Mouse (Mus musculus): ENCODE data around the gene C1qc.

C1qc gene

GRCm38 (mm10) chr4:136892811-136893210 lies at the start of gene C1qc:
TSS of gene C1qc (minus strand) at chr4:136893065.
- no peak for DNase-seq

DNA sequence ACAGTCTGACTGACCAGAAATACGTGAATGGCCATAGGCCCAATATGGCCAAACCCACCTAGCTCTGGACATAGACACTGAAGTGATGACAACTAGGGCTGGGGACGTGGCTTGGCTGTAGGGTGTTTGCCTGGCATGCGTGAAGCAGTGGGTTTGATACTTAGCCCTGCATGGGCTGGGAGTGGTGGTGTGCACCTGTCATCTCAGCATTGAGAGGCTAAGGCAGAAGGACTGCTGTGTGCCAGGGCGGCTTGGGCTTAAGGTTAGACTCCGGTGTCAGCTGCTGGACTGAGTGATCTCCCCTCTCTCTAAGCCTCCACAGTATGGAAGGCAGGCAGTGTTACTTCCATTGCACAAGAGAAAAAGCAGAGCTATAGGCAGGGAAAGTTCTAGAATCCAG lies 45.1 kb upstream of the C1qc start:
- no peak for DNase-seq

DNA sequence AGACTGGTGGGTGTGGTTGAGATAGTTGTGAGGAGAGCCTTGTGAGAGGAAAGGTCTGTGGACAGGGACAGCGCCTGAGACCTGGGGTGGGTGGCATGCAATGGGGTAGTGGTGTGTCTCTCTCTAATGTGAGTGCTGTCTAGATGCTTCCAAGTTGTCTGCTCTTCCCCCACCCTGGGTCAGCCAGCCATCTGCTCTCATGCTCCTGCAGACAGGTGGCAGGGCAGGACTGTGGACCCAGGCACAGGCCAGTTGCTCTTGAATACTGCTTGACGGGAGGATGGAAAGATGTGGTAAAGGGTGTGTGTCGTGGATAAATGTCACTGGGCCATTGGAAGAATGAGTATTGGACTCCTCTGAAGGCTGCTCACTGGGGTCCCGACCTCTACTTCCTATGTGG lies 44.5 kb upstream of the C1qc start:
- DNase-seq, result no peak

GRCm38 (mm10) chr4:136934746-136935613 lies 42.1 kb upstream of the C1qc start:
- DNase-seq, result no peak

DNA sequence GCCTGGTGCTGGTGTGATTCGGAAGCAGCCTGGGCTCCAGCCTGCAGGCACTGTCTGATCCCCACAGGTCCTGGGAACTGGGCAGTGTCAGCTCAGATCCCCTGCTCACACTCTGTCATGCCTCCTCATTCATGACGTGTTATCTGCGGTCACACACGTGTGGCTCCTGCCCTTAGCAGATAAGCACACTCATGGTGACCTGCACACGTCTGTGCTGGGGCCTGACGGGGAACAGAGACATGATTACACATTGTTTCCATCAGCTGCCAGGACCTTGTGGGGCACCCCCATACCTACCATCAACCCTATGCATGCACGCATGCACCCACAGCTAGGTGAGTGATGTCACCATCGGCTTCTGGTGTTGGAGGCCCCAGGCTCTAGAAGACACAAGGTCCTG lies 37.6 kb upstream of the C1qc start:
- no peak for DNase-seq

GRCm38 (mm10) chr4:136928928-136929327 lies 36.1 kb upstream of the C1qc start:
- DNase-seq, result peak in 1 of 2 experiments; percentile 40

DNA sequence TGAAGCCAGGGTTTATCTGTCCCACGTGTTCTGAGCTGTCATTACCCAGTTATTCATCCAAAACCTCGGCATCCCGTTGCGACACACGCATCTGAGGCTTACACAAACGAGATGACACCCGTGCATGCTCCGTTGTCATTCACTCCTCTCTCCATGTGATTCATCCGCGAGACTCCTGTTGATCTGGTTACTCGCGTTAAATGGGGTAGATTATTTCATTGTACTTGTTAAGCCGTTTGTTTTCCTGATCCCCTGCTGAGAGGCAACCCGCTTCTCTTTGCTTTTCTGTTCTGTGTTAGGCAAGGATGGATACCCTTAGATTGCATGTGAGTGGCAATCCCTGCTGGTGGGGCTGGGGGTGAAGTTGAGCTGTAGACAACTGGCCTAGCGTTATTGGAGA lies 32.9 kb upstream of the C1qc start:
- DNase-seq, result no peak

- peak; percentile 68 to 83 for DNase-seq
Observed at GRCm38 (mm10) chr4:136924529-136924928, 31.7 kb upstream of the C1qc start.

DNA sequence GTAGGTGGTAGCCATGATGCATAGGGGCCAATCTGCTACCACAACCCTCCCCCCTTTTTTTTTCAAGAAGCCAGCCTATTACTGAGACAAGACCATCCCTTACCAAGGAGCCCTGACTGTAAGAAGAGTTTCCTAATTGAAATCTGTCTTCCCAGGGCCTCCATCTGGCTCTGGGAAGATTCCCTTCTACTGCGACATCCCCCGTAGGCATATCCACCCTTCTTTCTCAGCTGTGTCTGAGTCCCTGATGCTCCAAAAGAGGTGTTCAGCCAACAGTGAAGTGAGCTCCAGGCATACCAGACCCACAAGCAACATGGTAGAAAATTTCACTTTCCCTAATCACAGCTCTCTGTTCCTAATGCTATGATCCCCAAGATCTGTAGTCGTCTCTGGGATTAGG lies 26.7 kb upstream of the C1qc start:
- DNase-seq, result no peak

DNA sequence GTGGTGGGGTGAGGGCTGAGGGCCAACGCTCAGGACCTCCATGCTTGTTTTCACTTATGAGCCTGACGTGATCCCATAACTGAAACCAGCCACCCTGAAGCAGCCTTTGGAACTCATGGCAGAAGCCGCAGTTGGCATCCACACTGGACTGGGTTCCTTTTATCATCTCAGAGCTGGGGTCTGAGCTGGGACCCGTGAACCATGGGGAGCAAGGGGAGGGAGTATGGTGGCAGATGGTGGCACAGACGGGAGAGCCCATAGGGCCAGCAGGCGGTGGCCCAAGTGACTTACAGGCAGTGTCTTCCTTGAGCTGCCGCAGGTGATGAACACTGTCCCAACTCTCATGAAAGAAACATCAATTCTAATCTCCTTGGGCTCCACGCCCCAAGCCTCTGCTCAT lies 26.0 kb upstream of the C1qc start:
- no peak for DNase-seq

GRCm38 (mm10) chr4:136917165-136917524 lies 24.3 kb upstream of the C1qc start:
- DNase-seq, result no peak

GRCm38 (mm10) chr4:136916359-136917164 lies 23.7 kb upstream of the C1qc start:
- no peak for DNase-seq

- DNase-seq, result no peak
Observed at GRCm38 (mm10) chr4:136912841-136913240, 20.0 kb upstream of the C1qc start.

GRCm38 (mm10) chr4:136911804-136912203 lies 18.9 kb upstream of the C1qc start:
- DNase-seq, result no peak

DNA sequence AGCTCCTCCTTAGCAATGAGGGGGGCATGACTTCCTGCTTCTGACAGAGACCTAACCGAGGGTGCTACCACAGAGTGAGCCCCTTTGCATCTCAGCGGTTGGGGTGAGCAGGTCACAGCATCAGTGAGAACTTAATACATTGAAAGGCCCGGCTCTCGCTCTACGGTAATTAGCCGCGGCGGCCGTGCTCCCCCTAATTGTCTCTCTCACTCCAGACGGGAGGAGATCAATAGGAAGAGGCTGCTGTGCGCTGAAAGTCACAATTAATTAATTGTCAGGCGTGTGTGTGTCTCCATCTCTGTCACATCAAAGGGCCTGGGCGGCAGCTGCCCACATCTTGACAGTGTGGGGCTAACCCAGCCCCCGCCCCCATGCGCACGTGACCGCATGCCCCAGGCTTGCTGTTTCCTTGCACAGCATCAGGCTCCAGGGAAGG lies 18.4 kb upstream of the C1qc start:
- no peak for DNase-seq

GRCm38 (mm10) chr4:136907809-136908208 lies 14.9 kb upstream of the C1qc start:
- DNase-seq, result no peak

DNA sequence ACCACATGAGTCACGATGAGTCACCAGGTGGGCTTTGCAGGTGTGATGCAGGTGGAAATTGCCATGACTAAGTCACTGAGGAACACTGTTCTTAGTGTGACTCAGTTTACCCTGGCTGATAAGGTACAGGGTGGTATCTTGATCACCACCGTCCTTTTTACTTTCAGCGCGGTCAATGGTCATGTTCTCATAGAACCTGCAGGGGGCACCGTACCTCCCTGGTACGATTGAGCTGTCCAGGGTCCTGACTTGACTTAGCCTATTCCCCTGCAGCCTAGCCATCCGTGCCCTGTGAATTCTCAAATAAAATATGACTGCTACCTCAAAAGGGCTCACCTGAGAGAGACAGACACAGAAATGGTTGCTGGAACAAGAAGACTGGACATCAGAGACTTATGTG lies 14.2 kb upstream of the C1qc start:
- DNase-seq, result peak; percentile 61 to 80

GRCm38 (mm10) chr4:136904767-136905539 lies 12.1 kb upstream of the C1qc start:
- DNase-seq, result no peak

DNA sequence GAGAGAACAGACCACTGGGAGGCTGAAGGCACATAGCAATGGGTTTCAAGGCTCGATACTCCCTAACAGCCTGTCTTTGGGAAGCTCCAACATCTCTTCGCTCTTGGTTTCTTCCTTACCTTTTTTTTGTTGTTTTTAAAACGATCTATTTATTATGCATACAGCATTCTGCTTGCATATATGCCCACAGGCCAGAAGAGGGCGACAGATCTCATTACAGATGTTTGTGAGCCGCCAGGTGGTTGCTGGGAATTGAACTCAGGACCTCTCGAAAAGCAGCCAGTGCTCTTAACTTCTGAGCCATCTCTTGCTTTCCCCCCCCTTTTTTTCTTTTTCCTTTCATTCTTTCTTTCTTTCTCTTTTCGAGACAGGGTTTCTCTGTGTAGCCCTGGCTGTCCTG lies 6.3 kb upstream of the C1qc start:
- no peak for DNase-seq

GRCm38 (mm10) chr4:136898637-136899036 lies 5.8 kb upstream of the C1qc start, which contains the start of gene C1qa:
TSS of gene C1qa (minus strand) at chr4:136898803.
- no peak for DNase-seq

- no peak for DNase-seq
Observed at GRCm38 (mm10) chr4:136898084-136898598, 5.3 kb upstream of the C1qc start.

- no peak for DNase-seq
Observed at GRCm38 (mm10) chr4:136896461-136896860, 3.6 kb upstream of the C1qc start.

DNA sequence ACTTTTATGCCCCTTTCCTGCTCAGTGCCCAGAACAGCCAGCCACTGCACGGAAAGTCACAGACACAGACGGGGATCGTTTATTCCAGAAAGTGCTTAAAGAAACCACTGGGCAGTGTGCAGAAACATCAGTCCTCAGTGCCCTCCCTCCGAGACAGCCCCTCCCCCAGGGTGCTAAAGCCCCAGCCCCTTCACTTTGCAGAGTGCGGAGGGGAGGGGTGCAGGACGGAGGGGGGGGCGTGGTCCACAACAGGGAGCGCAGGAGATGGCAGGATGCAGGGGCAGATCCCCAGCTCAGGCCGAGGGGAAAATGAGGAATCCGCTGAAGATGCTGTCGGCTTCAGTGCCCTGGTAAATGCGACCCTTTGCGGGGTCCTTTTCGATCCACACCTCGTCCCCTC lies 3.0 kb upstream of the C1qc start:
- DNase-seq, result no peak
